Mouse (Mus musculus) limb, embryonic 13.5 days (tissue): ENCODE results near the gene Camta2. TPM values are rescaled to one million over a fixed set of nuclear protein-coding genes. Genes with fewer than 3 reads are reported as not detected.

ENCODE experiments used
- ATAC-seq: fragments of 200-750 bp; cut with Nextera tagmentation; 2 replicates; pipeline ENCODE4 v1.8.0; 2017; ENCODE audit warnings: low read depth, moderate number of reproducible peaks, moderate TSS enrichment; ENCODE audit not compliant: low FRiP score
- H3K27ac ChIP-seq: fragments of 300-500 bp; sonication (generic); 2 replicates; pipeline ENCODE4 v1.5.1; 2015; ENCODE audit warnings: inconsistent platforms, mild to moderate bottlenecking, moderate library complexity
- H3K27me3 ChIP-seq: fragments of 300-500 bp; sonication (generic); 2 replicates; pipeline ENCODE4 v1.6.1; 2015; ENCODE audit warnings: mild to moderate bottlenecking, inconsistent platforms
- H3K36me3 ChIP-seq: fragments of 300-500 bp; sonication (generic); 2 replicates; pipeline ENCODE4 v1.6.1; 2015; ENCODE audit warnings: inconsistent platforms, mild to moderate bottlenecking, moderate library complexity
- H3K4me1 ChIP-seq: fragments of 300-500 bp; sonication (generic); 2 replicates; pipeline ENCODE4 v1.6.1; 2015; ENCODE audit warnings: inconsistent platforms
- H3K4me2 ChIP-seq: fragments of 300-500 bp; sonication (generic); replicated peaks from 2 replicates; pipeline ENCODE4 v1.6.1; 2015; ENCODE audit warnings: inconsistent platforms, mild to moderate bottlenecking, moderate library complexity
- H3K4me3 ChIP-seq: fragments of 300-500 bp; sonication (generic); 2 replicates; pipeline ENCODE4 v1.5.1; 2015; ENCODE audit warnings: moderate library complexity, mild to moderate bottlenecking, inconsistent platforms
- H3K9ac ChIP-seq: fragments of 300-500 bp; sonication (generic); 2 replicates; pipeline ENCODE4 v1.6.1; 2015; ENCODE audit warnings: mild to moderate bottlenecking, inconsistent platforms
- H3K9me3 ChIP-seq: fragments of 300-500 bp; sonication (generic); 2 replicates; pipeline ENCODE4 v1.6.1; 2016; ENCODE audit warnings: inconsistent platforms
- WGBS: fragments of 180-500 bp; shearing (Covaris S2); methylation state at CpG from one replicate; pipeline ENCODE4 v1.1.7; 2015; 5-methylcytosine and 5-hydroxymethylcytosine counted together
- polyA plus RNA-seq: library from polyadenylated mRNA; unstranded; fragments of >200 nt; fragmentation: Nextera tagmentation; extraction: Ambion mirVana; gene quantifications from 2 replicates; pipeline ENCODE4 v1.2.1, GENCODE M21; 2015

Camta2 gene
- polyA plus RNA-seq, 1 experiment from 2014 or later: 15.1 TPM

GRCm38 (mm10) chr11:70706127-70706526 is 18.2 kb upstream of the Camta2 start:
- H3K27ac ChIP-seq: no peak overlapping the region
- H3K9me3 ChIP-seq: no peaks in the 10 kb centered on the region
- H3K4me2 ChIP-seq: no peak overlapping the region
- ATAC-seq: no peak
- no peak overlapping the region for H3K9ac ChIP-seq
- peaks cover 16% of the 10 kb centered on the region for H3K4me1 ChIP-seq
- peaks cover 86% of the 10 kb centered on the region for H3K36me3 ChIP-seq
- WGBS: 76% methylated on average over 3 of the region's 3 CpGs
- H3K4me3 ChIP-seq: no peak overlapping the region
- no peaks in the 10 kb centered on the region for H3K27me3 ChIP-seq

- no peak for ATAC-seq
- Histone ChIP-seq H3K9ac (peak overlapping the region; percentile 93; the same call in 1 of the 2 replicates), H3K27ac (no peak overlapping the region; the same call in 1 of the 2 replicates), H3K4me2 (peak overlapping the region; percentile 83), H3K36me3 (peaks cover 54% of the 10 kb centered on the region), H3K4me3 (no peak overlapping the region), H3K4me1 (peaks cover 27% of the 10 kb centered on the region), H3K9me3 (no peaks in the 10 kb centered on the region), H3K27me3 (no peaks in the 10 kb centered on the region)
- 75% methylated on average over 6 of the region's 6 CpGs for WGBS
These were observed 14.9 kb upstream of the Camta2 start for GRCm38 (mm10) chr11:70702781-70703180.

GRCm38 (mm10) chr11:70701984-70702733 is 14.3 kb upstream of the Camta2 start:
- H3K9ac ChIP-seq: peak overlapping the region; percentile 93
- peak overlapping the region; percentile 85 for H3K4me3 ChIP-seq
- H3K9me3 ChIP-seq: no peaks in the 10 kb centered on the region
- H3K36me3 ChIP-seq: peaks cover 48% of the 10 kb centered on the region
- no peaks in the 10 kb centered on the region for H3K27me3 ChIP-seq
- H3K4me2 ChIP-seq: peak overlapping the region; percentile 83
- ATAC-seq: no peak
- H3K4me1 ChIP-seq: peaks cover 27% of the 10 kb centered on the region
- 77% methylated on average over 6 of the region's 6 CpGs for WGBS
- no peak overlapping the region; the same call in 1 of the 2 replicates for H3K27ac ChIP-seq

GRCm38 (mm10) chr11:70701221-70701955 is 13.5 kb upstream of the Camta2 start:
- no peaks in the 10 kb centered on the region for H3K27me3 ChIP-seq
- H3K9me3 ChIP-seq: no peaks in the 10 kb centered on the region
- peak overlapping the region; percentile 83 for H3K4me2 ChIP-seq
- H3K4me3 ChIP-seq: peak overlapping the region; percentile 85
- H3K9ac ChIP-seq: peak overlapping the region; percentile 93
- H3K36me3 ChIP-seq: peaks cover 40% of the 10 kb centered on the region
- 8% methylated on average over 10 of the region's 10 CpGs for WGBS
- H3K27ac ChIP-seq: 0 out of 2 replicates have a peak overlapping the region, but pooled peaks have one; percentile 93
- H3K4me1 ChIP-seq: peaks cover 27% of the 10 kb centered on the region
- no peak for ATAC-seq

GRCm38 (mm10) chr11:70700613-70701012 is 12.7 kb upstream of the Camta2 start:
- no peaks in the 10 kb centered on the region for H3K9me3 ChIP-seq
- peaks cover 32% of the 10 kb centered on the region for H3K36me3 ChIP-seq
- H3K27ac ChIP-seq: peak overlapping the region; percentile 93
- H3K27me3 ChIP-seq: no peaks in the 10 kb centered on the region
- peak overlapping the region; percentile 93 for H3K9ac ChIP-seq
- H3K4me2 ChIP-seq: peak overlapping the region; percentile 83
- peak; percentile 41 for ATAC-seq
- WGBS: 2% methylated on average over 34 of the region's 34 CpGs
- peak overlapping the region; percentile 85 for H3K4me3 ChIP-seq
- peaks cover 27% of the 10 kb centered on the region for H3K4me1 ChIP-seq

GRCm38 (mm10) chr11:70699722-70700556 is 12.0 kb upstream of the Camta2 start, which contains the start of the genes Inca1 and Kif1c:
TSS of gene Inca1 (minus strand) at chr11:70700155.
TSS of gene Kif1c (plus strand) at chr11:70700548.
- Histone ChIP-seq H3K9me3 (no peaks in the 10 kb centered on the region), H3K4me3 (peak within 1 kb of the TSS; percentile 85), H3K9ac (peak within 1 kb of the TSS; percentile 93), H3K27ac (peak within 1 kb of the TSS; percentile 93), H3K4me2 (peak within 1 kb of the TSS; percentile 83), H3K4me1 (peaks cover 27% of the 10 kb centered on the region), H3K36me3 (peaks cover 25% of the 10 kb centered on the region), H3K27me3 (no peaks in the 10 kb centered on the region)
- ATAC-seq: peak; percentile 94
- WGBS: 2% methylated on average over 60 of the region's 69 CpGs

- Histone ChIP-seq H3K9me3 (no peaks in the 10 kb centered on the region), H3K4me1 (peaks cover 27% of the 10 kb centered on the region), H3K36me3 (peaks cover 16% of the 10 kb centered on the region), H3K9ac (no peak overlapping the region), H3K27me3 (no peaks in the 10 kb centered on the region), H3K27ac (no peak overlapping the region), H3K4me3 (no peak overlapping the region), H3K4me2 (peak overlapping the region; percentile 83; the same call in 1 of the 2 replicates)
- WGBS: 68% methylated on average over 2 of the region's 2 CpGs
- ATAC-seq: no peak
These were observed 11.1 kb upstream of the Camta2 start for GRCm38 (mm10) chr11:70699051-70699450.

GRCm38 (mm10) chr11:70697376-70697775 is 9.5 kb upstream of the Camta2 start:
- ATAC-seq: no peak
- Histone ChIP-seq H3K27ac (no peak overlapping the region), H3K36me3 (peaks cover 4% of the 10 kb centered on the region; the same call in 1 of the 2 replicates), H3K9ac (no peak overlapping the region), H3K4me3 (no peak overlapping the region), H3K4me1 (peaks cover 23% of the 10 kb centered on the region), H3K9me3 (no peaks in the 10 kb centered on the region), H3K27me3 (no peaks in the 10 kb centered on the region), H3K4me2 (no peak overlapping the region)
- 68% methylated on average over 3 of the region's 3 CpGs for WGBS

- Histone ChIP-seq H3K4me2 (no peak overlapping the region), H3K27ac (no peak overlapping the region), H3K4me3 (no peak overlapping the region), H3K9me3 (no peaks in the 10 kb centered on the region), H3K36me3 (no peaks in the 10 kb centered on the region), H3K4me1 (peaks cover 5% of the 10 kb centered on the region), H3K27me3 (no peaks in the 10 kb centered on the region), H3K9ac (no peak overlapping the region)
- WGBS: 68% methylated on average over 3 of the region's 3 CpGs
- no peak for ATAC-seq
These were observed 5.6 kb upstream of the Camta2 start for GRCm38 (mm10) chr11:70693504-70693903.

- Histone ChIP-seq H3K4me1 (peaks cover 24% of the 10 kb centered on the region), H3K27ac (no peak overlapping the region), H3K27me3 (no peaks in the 10 kb centered on the region), H3K9ac (no peak overlapping the region), H3K4me3 (no peak overlapping the region), H3K4me2 (no peak overlapping the region), H3K36me3 (peaks cover 10% of the 10 kb centered on the region), H3K9me3 (no peaks in the 10 kb centered on the region)
- 64% methylated on average over 4 of the region's 4 CpGs for WGBS
- no peak for ATAC-seq
These were observed 1.7 kb upstream of the Camta2 start for GRCm38 (mm10) chr11:70689578-70689977.

- peak overlapping the region; percentile 86 for H3K9ac ChIP-seq
- no peaks in the 10 kb centered on the region for H3K9me3 ChIP-seq
- H3K27me3 ChIP-seq: no peaks in the 10 kb centered on the region
- peak overlapping the region; percentile 87 for H3K4me2 ChIP-seq
- WGBS: 13% methylated on average over 8 of the region's 8 CpGs
- H3K27ac ChIP-seq: peak overlapping the region; percentile 86; the same call in 1 of the 2 replicates
- peaks cover 24% of the 10 kb centered on the region for H3K4me1 ChIP-seq
- peaks cover 22% of the 10 kb centered on the region for H3K36me3 ChIP-seq
- 0 out of 2 replicates have a peak, but pooled peaks have one; percentile 14 for ATAC-seq
- peak overlapping the region; percentile 86 for H3K4me3 ChIP-seq
These were observed 467 bp upstream of the Camta2 start for GRCm38 (mm10) chr11:70688372-70688771.
